Mouse (Mus musculus) layer of hippocampus, postnatal 10 days (tissue): ENCODE measurements around the gene Gm18596. TPM values are rescaled to one million over a fixed set of nuclear protein-coding genes. Genes with fewer than 3 reads are reported as not detected.
"Not testable (repeated sequence)": the region's sequence is repeated elsewhere in the genome, so short reads cannot be mapped to it uniquely, and the experiment has no call there.

ENCODE experiments used
- DNase-seq, 2 experiments: peaks; one replicate each; pipeline ENCODE4 v3.0.0; 2021; ENCODE audit warnings: low spot score in 2 of 2
- total RNA-seq, 2 experiments: library from RNA; stranded (reverse); gene quantifications; 2 replicates each; pipeline ENCODE4 v1.2.3; 2021

Gene Gm18596
- total RNA-seq, 2 experiments from 2014 or later = not detected

DNA sequence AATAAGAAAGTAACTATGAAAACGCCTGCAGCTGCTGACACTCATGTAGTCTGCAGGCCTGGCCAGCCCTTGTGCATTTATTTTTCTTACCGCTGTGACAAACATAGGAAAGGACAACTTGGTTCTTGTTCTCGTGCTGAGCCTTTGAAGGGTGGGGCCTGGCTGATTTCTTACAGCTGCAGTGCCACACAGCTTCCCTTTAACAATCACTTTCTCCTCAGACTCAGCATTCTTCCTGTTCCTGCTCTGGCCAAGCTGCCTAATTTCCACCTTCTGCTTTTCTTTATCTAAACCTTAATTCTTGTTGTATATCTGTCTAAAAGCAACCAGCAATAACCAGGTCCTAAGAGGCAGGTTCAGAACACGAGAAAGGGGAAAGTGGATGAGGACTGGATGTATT, 28.7 kb downstream of the Gm18596 start:
- no peak for DNase-seq

DNA sequence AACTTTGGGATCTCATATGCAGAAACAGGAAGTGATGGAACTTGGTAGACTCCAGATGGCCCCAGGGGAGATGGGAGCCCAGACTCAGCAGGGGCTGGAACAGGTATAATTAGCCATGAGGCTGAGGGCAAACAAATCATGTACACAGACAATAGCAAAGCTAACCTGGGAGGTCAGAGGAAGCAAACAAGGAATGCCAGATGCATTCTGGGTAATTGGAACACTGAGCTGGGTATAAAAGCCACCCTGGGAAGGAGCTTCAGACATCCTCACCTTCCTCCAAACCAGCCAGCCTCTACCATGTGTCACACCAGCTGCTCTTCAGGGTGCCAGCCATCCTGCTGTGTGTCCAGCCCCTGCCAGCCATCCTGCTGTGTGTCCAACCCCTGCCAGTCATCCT, 31.3 kb downstream of the Gm18596 start, which contains the start of gene Gm10024:
Gm10024 (plus strand) TSS at position 301 of the 400 bp plus-strand sequence.
- DNase-seq = not testable (repeated sequence)

GRCm38 (mm10) chr10:77709831-77710230, 32.6 kb downstream of the Gm18596 start:
- DNase-seq = no peak

GRCm38 (mm10) chr10:77706326-77706725, 36.1 kb downstream of the Gm18596 start, which contains the start of gene Gm10272:
Gene Gm10272 (plus strand): TSS chr10:77706626.
- no peak for DNase-seq

DNA sequence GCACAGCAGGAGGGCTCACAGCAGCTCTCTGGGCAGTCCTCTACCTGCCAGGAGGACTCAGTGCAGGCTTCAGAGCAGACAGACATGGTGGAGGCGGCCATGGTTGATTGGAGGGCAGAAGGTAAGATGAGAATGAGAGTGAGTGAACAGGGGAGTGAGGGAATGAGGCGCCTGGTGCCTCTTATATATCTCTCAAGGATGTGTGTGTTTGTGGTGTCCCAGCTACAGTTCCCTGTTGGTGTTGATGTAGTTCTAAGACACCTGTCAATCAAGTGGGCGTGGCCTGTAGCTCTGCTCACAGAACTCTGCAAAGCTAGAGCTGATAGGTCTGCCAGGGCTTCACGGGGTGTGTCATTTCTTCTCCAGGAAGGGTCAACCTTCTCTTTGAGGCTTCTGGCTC, 45.3 kb downstream of the Gm18596 start, which contains the start of gene Gm9508:
Gm9508 (minus strand) TSS at position 101 of the 400 bp plus-strand sequence.
- no peak for DNase-seq

Other genes starting within 250 kb of the Gm18596 start
- 10 to 100 TPM; 36.5 to 39.7 TPM for gene Fam207a, start 226.9 kb downstream of the Gm18596 start, total RNA-seq
- 1 to 10 TPM; 3.5 to 3.8 TPM for gene Itgb2, start 212.4 kb downstream of the Gm18596 start, total RNA-seq
- gene Pttg1ip, start 160.9 kb downstream of the Gm18596 start, total RNA-seq = 10 to 100 TPM; 71.6 to 82.0 TPM
- gene Sumo3, start 136.5 kb downstream of the Gm18596 start, total RNA-seq = 100 to 1,000 TPM; 129 to 156 TPM
- gene Gm49325, start 136.4 kb downstream of the Gm18596 start, total RNA-seq = 10 to 100 TPM; 17.9 to 34.8 TPM
- 10 to 100 TPM; 46.6 to 54.3 TPM for gene Ube2g2, start 120.4 kb downstream of the Gm18596 start, total RNA-seq
- gene Tspear, start 56.1 kb downstream of the Gm18596 start, total RNA-seq = not detected
- not detected for gene Gm19402, start 51.9 kb downstream of the Gm18596 start, total RNA-seq
- not detected for gene Gm9508, start 45.4 kb downstream of the Gm18596 start, total RNA-seq
- gene Gm10272, start 36.0 kb downstream of the Gm18596 start, total RNA-seq = not detected
- gene Gm10024, start 31.2 kb downstream of the Gm18596 start, total RNA-seq = not detected
- not detected for gene Gm10142, start 26.8 kb downstream of the Gm18596 start, total RNA-seq
- not detected for gene Krtap12-1, start 22.0 kb downstream of the Gm18596 start, total RNA-seq
- not detected for gene Gm10100, start 16.2 kb downstream of the Gm18596 start, total RNA-seq
- gene Gm9736, start 8.7 kb upstream of the Gm18596 start, total RNA-seq = not detected
- not detected for gene Gm3233, start 17.0 kb upstream of the Gm18596 start, total RNA-seq
- gene Gm3238, start 28.7 kb upstream of the Gm18596 start, total RNA-seq = not detected
- gene Gm7138, start 34.3 kb upstream of the Gm18596 start, total RNA-seq = not detected
- not detected for gene Gm3250, start 39.9 kb upstream of the Gm18596 start, total RNA-seq
- gene Gm7137, start 45.6 kb upstream of the Gm18596 start, total RNA-seq = not detected
- not detected for gene Gm9639, start 52.4 kb upstream of the Gm18596 start, total RNA-seq
- gene Gm19668, start 56.5 kb upstream of the Gm18596 start, total RNA-seq = not detected
- not detected for gene Gm9507, start 69.2 kb upstream of the Gm18596 start, total RNA-seq
- not detected for gene Gm2696, start 72.0 kb upstream of the Gm18596 start, total RNA-seq
- gene Krtap10-4, start 84.5 kb upstream of the Gm18596 start, total RNA-seq = not detected
- gene Krtap10-10, start 93.3 kb upstream of the Gm18596 start, total RNA-seq = not detected
- not detected for gene Gm36176, start 104.2 kb upstream of the Gm18596 start, total RNA-seq
- gene Gm10318, start 110.2 kb upstream of the Gm18596 start, total RNA-seq = not detected
- gene Gm3285, start 119.3 kb upstream of the Gm18596 start, total RNA-seq = not detected
- 10 to 100 TPM; 19.2 to 20.6 TPM for gene Lrrc3, start 159.9 kb upstream of the Gm18596 start, total RNA-seq
- 10 to 100 TPM; 26.0 to 27.3 TPM for gene Trpm2, start 227.9 kb upstream of the Gm18596 start, total RNA-seq
- 10 to 100 TPM; 32.7 to 42.5 TPM for gene 1810043G02Rik, start 235.9 kb upstream of the Gm18596 start, total RNA-seq